Mouse (Mus musculus) gastrocnemius, adult 8-10 months (tissue): Measurements from ENCODE around the gene Ap4e1. TPM values are rescaled to one million over a fixed set of nuclear protein-coding genes. Genes with fewer than 3 reads are reported as not detected.
A peak's percentile ranks its signal among the peaks of the same experiment; 100 is the strongest.

Experiments
- DNase-seq, 2 experiments: peaks; one replicate each; pipeline ENCODE4 v3.0.0; 2022; ENCODE audit warnings: low spot score in 2 of 2
- total RNA-seq, 4 experiments: library from RNA; stranded (reverse); gene quantifications; 2 replicates each; pipeline ENCODE4 v1.2.4; 2022

The Ap4e1 gene
- total RNA-seq = 10 to 100 TPM in 1 of 4 experiments, 1 to 10 TPM in 3; 9.0 to 12.1 (median 9.2) TPM

DNA sequence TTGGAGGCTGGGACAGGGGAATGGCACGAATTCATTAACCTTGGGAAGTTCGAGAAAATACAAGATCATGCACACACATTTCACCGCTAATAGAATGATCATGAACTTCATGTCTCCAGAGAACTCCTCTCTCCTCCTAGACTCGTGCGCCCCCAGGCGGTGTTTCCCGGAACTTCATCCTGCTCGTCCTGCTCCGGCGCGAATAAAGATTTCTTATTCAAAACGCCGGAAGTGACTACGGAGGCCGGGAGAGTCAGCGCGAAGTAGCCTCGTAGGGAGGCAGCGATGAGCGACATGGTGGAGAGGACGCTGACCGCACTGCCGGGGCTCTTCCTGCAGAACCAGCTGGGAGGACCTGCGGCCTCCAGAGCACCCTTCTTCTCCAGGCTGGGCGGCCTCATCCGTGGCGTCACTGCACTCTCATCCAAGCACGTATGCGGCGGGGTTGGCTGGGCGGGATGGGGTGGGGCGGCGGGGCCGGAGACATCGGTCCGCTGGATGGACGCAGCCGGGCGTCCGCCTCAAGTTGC lies at the start of gene Ap4e1:
Ap4e1 (plus strand) TSS at position 249 of the 530 bp plus-strand sequence.
- peak; percentile 94 to 97 for DNase-seq

- no peak for DNase-seq
Measured at GRCm38 (mm10) chr2:126961696-126962095, 46.8 kb upstream of the Ap4e1 start.

GRCm38 (mm10) chr2:126977428-126977827 lies 31.1 kb upstream of the Ap4e1 start:
- DNase-seq = no peak

- DNase-seq = no peak
Measured at GRCm38 (mm10) chr2:126983221-126983620, 25.3 kb upstream of the Ap4e1 start.

- DNase-seq = no peak
Measured at GRCm38 (mm10) chr2:126989919-126990318, 18.6 kb upstream of the Ap4e1 start.

GRCm38 (mm10) chr2:126992742-126993141 lies 15.8 kb upstream of the Ap4e1 start:
- DNase-seq = no peak

DNA sequence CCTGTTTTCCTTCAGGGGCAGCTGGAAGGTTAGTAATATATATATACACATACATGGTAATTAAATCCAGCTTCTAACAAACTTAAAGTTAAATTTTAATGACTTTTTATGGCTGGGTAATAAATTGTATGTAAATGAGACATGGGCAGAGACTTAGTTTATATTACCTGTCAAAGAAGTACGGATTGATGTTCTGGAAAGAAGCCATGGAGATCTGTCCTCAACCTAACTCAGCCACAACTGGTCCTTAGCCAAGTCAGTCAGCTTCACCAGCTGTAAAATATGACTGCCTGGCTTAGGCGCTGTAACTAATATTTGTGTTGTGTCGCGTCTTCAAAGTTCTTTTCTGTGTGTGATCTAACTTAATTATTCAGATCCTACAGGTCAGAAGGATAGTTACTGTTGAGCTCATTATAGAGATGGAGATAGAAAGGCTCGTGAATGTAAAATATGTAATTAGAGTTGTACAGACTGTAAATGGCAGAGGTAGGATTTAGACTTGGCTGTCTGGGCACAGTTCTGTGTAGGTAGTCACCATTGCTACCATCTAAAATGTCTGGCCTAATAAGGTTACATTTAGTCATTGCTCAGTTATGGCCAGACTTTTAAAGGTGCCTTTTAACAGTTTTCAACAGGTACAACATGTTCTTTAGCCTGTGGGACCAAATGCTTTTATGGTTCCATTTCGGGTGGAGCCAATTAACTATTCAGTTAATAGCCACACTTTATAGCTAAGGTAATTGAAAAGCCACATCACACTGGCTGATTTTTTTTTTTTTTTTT lies 13.9 kb upstream of the Ap4e1 start:
- no peak for DNase-seq

- DNase-seq = peak; percentile 32 to 46
Measured at GRCm38 (mm10) chr2:126996737-126997136, 11.8 kb upstream of the Ap4e1 start.

DNA sequence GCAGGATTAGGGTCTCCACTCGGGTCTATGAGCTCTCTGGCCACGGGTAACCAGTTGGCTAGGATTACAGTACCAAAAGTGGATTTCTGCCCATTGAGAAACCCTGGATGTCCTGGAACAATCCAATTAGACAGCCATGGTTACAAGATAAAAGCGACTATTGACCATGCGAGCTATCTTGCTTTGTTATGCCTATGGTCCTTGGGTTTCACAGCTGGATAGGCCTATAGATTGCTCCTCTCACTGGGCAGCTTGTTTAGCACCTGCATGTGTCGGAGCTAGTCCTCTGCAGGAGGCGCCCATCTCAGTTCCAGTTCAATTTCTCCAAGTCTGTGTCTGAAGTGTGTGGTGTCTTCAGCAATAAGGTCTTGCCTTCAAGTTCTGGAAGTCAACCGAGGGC lies 10.3 kb upstream of the Ap4e1 start:
- DNase-seq = no peak

GRCm38 (mm10) chr2:127000406-127001324 lies 7.9 kb upstream of the Ap4e1 start:
- DNase-seq = no peak

DNA sequence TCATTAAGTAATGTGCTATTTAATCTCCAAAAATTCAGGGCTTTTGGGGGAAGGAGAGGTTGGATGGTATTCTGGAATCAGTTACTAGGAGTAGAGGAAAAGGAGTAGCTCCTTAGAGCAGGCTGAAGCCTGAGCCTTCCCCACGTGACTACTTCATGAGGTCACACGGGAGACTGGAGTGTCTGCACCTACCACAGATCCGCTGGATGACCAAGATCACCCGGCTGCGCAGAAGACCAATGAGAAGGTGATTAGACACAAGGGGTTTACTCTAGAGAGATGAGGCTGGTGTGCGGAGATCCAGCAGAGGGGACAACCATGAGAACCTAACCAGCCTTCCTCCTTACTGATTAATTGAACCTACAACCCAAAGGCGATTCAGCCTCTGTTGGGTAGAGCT lies 4.5 kb upstream of the Ap4e1 start:
- DNase-seq = no peak

DNA sequence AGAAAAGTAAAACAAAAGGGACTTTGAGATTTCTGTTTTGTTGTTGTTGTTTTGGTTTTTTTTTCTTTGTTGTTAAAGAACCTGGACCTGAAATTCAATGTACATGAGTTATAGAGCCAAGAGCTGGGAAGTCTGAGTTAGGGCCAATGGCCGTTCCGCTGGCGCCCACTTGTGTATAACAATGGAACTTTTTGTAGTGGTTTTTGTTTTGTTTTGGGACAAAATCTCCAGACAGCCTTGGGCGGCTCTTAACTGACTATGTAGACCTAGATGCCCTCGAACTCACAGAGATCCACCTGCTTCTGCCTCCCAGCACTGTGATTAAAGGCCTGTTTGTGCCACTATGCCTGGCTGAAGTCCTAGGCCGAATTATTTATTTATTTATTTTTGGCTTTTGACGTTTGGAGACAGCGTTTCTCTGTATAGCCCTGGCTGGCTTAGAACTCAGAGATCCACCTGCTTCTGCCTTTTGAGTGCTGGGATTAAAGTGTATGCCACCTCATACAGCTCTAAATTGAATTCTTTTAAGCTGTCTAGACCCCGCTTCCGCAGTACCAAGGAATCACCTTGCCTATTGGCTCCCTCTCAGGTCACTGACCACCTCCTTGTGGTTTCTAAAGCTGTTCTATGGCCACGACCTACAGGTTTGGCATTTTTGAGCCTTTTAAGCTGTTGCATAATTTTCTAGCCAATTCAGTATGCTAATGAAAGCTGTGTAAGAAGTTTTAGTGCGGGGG lies 1.7 kb upstream of the Ap4e1 start:
- DNase-seq = peak in 1 of 2 experiments; percentile 15

GRCm38 (mm10) chr2:127007509-127007908 lies 1.0 kb upstream of the Ap4e1 start:
- DNase-seq = peak; percentile 38 to 58

GRCm38 (mm10) chr2:127035006-127035605 lies 26.6 kb downstream of the Ap4e1 start:
- no peak for DNase-seq

- DNase-seq = no peak
Measured at GRCm38 (mm10) chr2:127037299-127037698, 28.8 kb downstream of the Ap4e1 start.

DNA sequence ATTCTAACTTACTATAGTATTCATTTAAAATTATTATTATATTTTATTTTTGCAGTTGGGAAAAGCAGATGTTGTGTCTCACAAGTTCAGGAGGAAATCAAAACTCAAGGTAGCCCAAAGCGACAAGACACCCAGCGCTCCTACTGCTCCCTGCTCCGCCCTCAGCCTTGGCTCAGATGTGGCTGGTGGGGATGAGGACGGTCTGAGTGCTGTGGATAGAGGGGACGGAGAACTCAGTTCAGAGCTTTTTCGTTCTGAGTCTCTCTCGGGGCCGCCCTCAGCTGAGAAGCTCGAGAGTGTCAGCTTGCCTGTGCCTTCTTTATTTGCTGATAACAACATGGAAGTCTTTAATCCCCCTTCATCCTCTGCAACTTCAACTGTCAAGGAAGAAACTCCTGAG lies 53.0 kb downstream of the Ap4e1 start:
- DNase-seq = no peak

DNA sequence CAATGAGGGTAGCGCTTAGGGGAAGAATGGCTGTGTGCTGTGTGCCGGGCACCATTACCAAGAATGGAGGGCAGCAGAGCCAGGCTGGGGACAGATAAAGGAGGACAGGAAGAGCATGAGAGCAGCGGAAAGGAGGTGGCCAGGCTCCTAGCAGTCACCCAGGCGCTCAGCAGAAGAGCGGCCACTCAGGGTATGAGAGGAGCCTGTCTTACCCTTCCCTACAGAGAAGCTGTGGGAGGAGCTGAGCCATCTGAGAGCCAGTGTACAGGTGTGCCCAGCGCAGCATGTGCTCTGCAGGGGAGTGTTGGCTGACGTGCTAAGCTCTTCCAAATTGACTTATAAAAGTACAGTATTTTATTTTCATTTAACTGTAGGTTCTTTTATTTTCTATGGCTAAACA lies 60.3 kb downstream of the Ap4e1 start:
- no peak for DNase-seq

DNA sequence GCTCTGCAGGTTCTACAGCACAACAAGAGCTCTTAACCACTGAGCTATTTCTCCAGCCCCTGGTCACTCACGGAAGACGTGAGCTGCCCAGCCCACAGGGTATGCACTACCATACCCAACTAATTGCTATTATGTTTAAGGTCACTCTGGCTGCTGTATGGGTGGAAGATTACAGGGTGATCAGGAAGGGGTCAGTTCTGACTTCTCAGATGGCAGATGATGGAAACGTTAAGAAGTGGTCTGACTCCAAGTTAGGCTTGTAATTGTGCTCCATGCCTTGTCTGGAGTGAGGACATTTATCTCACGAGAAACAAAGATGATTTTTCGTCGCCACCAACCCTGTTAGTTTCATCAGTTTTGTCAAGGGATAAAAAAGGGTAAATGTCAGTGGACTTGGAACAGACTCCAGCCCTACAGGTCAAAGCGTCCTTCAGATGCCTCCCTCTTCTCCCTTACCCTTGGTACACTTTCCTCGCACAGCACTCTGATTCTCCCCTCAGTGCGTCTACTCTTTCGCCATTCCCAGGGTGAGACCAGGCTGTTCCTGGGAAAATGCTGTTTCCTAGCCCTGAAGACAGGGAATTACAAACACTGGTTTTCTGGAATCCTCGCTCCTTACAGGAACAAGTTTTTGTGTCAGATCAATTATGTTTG lies 61.4 kb downstream of the Ap4e1 start:
- no peak for DNase-seq

GRCm38 (mm10) chr2:127070435-127070841 lies 61.9 kb downstream of the Ap4e1 start, which contains the start of gene Blvra:
Gene Blvra (plus strand): TSS chr2:127070665.
- peak; percentile 66 to 75 for DNase-seq

DNA sequence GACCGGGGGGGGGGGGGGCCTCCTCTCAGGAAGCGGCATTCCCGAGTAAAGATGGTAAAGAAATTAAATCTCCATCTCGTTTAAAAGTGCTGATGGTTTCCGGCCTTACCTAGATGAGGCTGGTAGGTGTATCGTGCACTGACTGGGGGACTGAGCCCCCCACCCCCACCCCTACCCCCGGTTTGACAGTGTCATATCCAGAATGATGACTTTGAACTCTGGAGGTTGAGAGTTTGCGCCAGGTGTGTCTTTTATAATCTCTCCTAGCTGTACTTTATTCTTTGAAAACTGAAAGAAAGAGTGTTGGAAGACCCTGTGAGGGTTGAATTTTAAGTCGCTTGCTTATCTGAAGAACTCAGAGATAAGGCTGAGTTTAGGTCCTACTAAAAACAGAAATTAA lies 62.4 kb downstream of the Ap4e1 start:
- DNase-seq = no peak
